11 mouse cellular contexts compared by ENCODE assay signal in the genomic region with DNA sequence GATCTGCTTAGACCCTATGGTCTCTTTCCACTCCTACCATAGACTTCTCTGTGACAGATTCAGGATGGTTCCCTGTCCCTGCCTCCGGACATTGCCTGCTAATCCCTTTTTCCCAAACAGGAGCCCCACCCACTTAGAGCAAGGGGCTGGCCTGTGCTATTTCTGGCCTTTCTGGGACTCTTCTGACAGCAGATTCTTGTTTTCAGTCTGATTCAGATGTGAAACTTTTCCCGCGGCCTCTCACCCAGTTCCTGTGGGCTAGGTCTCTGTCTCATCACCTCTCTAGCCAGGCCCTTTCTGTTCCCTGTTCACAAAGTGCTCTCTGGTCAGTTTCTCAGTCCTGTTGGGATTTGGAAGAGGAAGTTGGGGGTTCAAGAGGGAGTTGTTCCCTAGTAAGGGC. TPM values are rescaled to one million over a fixed set of nuclear protein-coding genes. Genes with fewer than 3 reads are reported as not detected.
DNase-seq lines count a peak whose midpoint lies in the region; ATAC-seq and TF ChIP-seq lines count a peak whose summit lies in the region.
"Had no signal": no experiment of that assay in that cellular context is flagged by ENCODE, and none has a peak within 500 bp of the region (broad histone marks: within the 10 kb centered on the region; RNA-seq: fewer than 3 reads in every experiment).

No protein-coding gene starts in this region.

- dilution Hi-C loops in CH12.LX (cut with MboI; ENCODE audit: extremely low pct_ligation_motif_present, extremely low pct_unique_long_range_greater_than_20kb, low sequenced_read_pairs): no loop called here

- peak; percentile 58; the same call in 1 of the 2 replicates for TF ChIP-seq EP300 in CH12.LX (IDR thresholded peaks at IDR 0.05; ENCODE audit: low read length)
- TF ChIP-seq EP300 in lung, postnatal 0 days (IDR thresholded peaks at IDR 0.05): no peak

- no peak overlapping the region for H3K27ac ChIP-seq in CH12.LX (ENCODE audit: insufficient read depth, low read depth)
- H3K27ac ChIP-seq in heart, embryonic 13.5 days (replicated peaks): peak overlapping the region; percentile 65
- no peak overlapping the region for H3K27ac ChIP-seq in lung, postnatal 0 days (ENCODE audit: low read length)

- H3K36me3 ChIP-seq in CH12.LX (replicated peaks in 1 of 2; ENCODE audit: control insufficient read depth in 1 of 2, insufficient read depth in 1 of 2, low read length in 1 of 2): peaks cover 14 to 77% of the 10 kb centered on the region in 2 experiments
- H3K36me3 ChIP-seq in heart, embryonic 13.5 days: no peaks in the 10 kb centered on the region
- no peaks in the 10 kb centered on the region for H3K36me3 ChIP-seq in lung, postnatal 0 days (ENCODE audit: insufficient read depth, low read length)

- peaks cover 20 to 62% of the 10 kb centered on the region in 2 experiments for H3K4me1 ChIP-seq in CH12.LX (ENCODE audit: control insufficient read depth in 1 of 2, insufficient read depth in 2 of 2)
- peaks cover 29% of the 10 kb centered on the region for H3K4me1 ChIP-seq in heart, embryonic 13.5 days
- H3K4me1 ChIP-seq in lung, postnatal 0 days (ENCODE audit: insufficient read depth, low read depth, low read length): 0 out of 2 replicates have a peak, but pooled peaks cover 4% of the 10 kb centered on the region

- in situ Hi-C loops in CH12.LX (cut with MboI; ENCODE audit: low pct_ligation_motif_present, low pct_unique_long_range_greater_than_20kb, low sequenced_read_pairs): no loop called here

- WGBS in heart, embryonic 13.5 days: 16% methylated on average over 3 of the region's 3 CpGs
- 35% methylated on average over 3 of the region's 3 CpGs for WGBS in lung, postnatal 0 days

- no peaks in the 10 kb centered on the region; the same call in 1 of the 2 replicates for H3K79me2 ChIP-seq in CH12.LX (replicated peaks; ENCODE audit: control insufficient read depth, extremely low read depth, insufficient read depth, poor library complexity, severe bottlenecking)

- H3K9me3 ChIP-seq in CH12.LX (replicated peaks; ENCODE audit: low read length): no peaks in the 10 kb centered on the region
- H3K9me3 ChIP-seq in heart, embryonic 13.5 days: no peaks in the 10 kb centered on the region
- no peaks in the 10 kb centered on the region for H3K9me3 ChIP-seq in lung, postnatal 0 days (ENCODE audit: low read length)

- no peaks in the 10 kb centered on the region for H3K27me3 ChIP-seq in CH12.LX (replicated peaks)
- 0 out of 2 replicates have a peak, but pooled peaks cover 9% of the 10 kb centered on the region for H3K27me3 ChIP-seq in heart, embryonic 13.5 days (replicated peaks)
- no peaks in the 10 kb centered on the region for H3K27me3 ChIP-seq in lung, postnatal 0 days (replicated peaks; ENCODE audit: insufficient read depth, low read length)

- no peak for TF ChIP-seq RAD21 in CH12.LX (IDR thresholded peaks at IDR 0.05; ENCODE audit: low read depth, low read length)

- no peak for ATAC-seq in heart, embryonic 13.5 days (ENCODE audit: extremely low read depth, insufficient number of reproducible peaks, low FRiP score, low TSS enrichment)
- 0 out of 2 replicates have a peak, but pooled peaks have one; percentile 5 for ATAC-seq in lung, postnatal 0 days
- ATAC-seq in CD4-positive, CD25-positive, alpha-beta regulatory T cell, adult 4 months: no peak

- no peak overlapping the region for H3K4me3 ChIP-seq in CH12.LX (replicated peaks in 1 of 3; ENCODE audit: low read depth in 2 of 3, low read length in 2 of 3, poor library complexity in 1 of 3)
- peak overlapping the region; percentile 47 for H3K4me3 ChIP-seq in heart, embryonic 13.5 days
- no peak overlapping the region for H3K4me3 ChIP-seq in lung, postnatal 0 days (ENCODE audit: low read depth, low read length)
- H3K4me3 ChIP-seq: erythroblast, embryonic 14.5 days had no signal

- H3K4me2 ChIP-seq in CH12.LX (ENCODE audit: insufficient read depth, low read depth, poor library complexity, severe bottlenecking): peak overlapping the region; percentile 42; the same call in 1 of the 2 replicates
- H3K4me2 ChIP-seq in heart, embryonic 13.5 days: peak overlapping the region; percentile 74
- H3K4me2 ChIP-seq in lung, postnatal 0 days (replicated peaks; ENCODE audit: low read depth, low read length): no peak overlapping the region

- no peak for TF ChIP-seq CTCF in CH12.LX (conservative IDR thresholded peaks at IDR 0.05 in 1 of 2, IDR thresholded peaks at IDR 0.05 in 1 of 2; ENCODE audit: low read depth in 2 of 2, low read length in 2 of 2)
- TF ChIP-seq CTCF in lung, postnatal 0 days (IDR thresholded peaks at IDR 0.05): no peak

- H3K9ac ChIP-seq in CH12.LX (ENCODE audit: insufficient read depth, low read depth): no peak overlapping the region
- H3K9ac ChIP-seq in heart, embryonic 13.5 days: peak overlapping the region; percentile 65
- H3K9ac ChIP-seq in lung, postnatal 0 days (replicated peaks; ENCODE audit: low read depth): no peak overlapping the region

- DNase-seq in CH12.LX (ENCODE audit: extremely low read depth) (peak; percentile 38), adipocyte (ENCODE audit: low spot score) (peak; percentile 67)
- DNase-seq in lung, postnatal 0 days (ENCODE audit: low spot score): peak; percentile 16
- DNase-seq in right cerebral cortex, adult 18-20 months: no peak
- DNase-seq in cerebellum, adult 9-10 months: no peak
- no peak for DNase-seq in thymus, postnatal 14 days
- DNase-seq: thymus, adult 18-20 months had no signal

- TF ChIP-seq POLR2A in CH12.LX (IDR thresholded peaks at IDR 0.05; ENCODE audit: low read depth, low read length): no peak

TF ChIP-seq in CH12.LX, 34 proteins besides CTCF, POLR2A, EP300 and RAD21 (continues in another document):
- no peak for TF ChIP-seq TBP (conservative IDR thresholded peaks at IDR 0.05; ENCODE audit: low read depth, low read length)
- no peak for TF ChIP-seq ZNF384 (IDR thresholded peaks at IDR 0.05; ENCODE audit: low read depth, low read length)
- TF ChIP-seq BHLHE40 (IDR thresholded peaks at IDR 0.05; ENCODE audit: low read depth, low read length): no peak
- TF ChIP-seq ETS1 (conservative IDR thresholded peaks at IDR 0.05; ENCODE audit: low read depth, low read length): no peak; the same call in 1 of the 2 replicates
- TF ChIP-seq ELF1 (IDR thresholded peaks at IDR 0.05; ENCODE audit: low read depth, low read length): 0 out of 2 replicates have a peak, but pooled peaks have one; percentile 7
- TF ChIP-seq RCOR1 (conservative IDR thresholded peaks at IDR 0.05; ENCODE audit: low read depth, low read length): no peak
- no peak for TF ChIP-seq ZC3H11A (IDR thresholded peaks at IDR 0.05; ENCODE audit: low read depth, low read length)
- TF ChIP-seq USF2 (conservative IDR thresholded peaks at IDR 0.05; ENCODE audit: low read depth, low read length): no peak
- no peak for TF ChIP-seq PAX5 (IDR thresholded peaks at IDR 0.05; ENCODE audit: low read length)
- TF ChIP-seq UBTF (IDR thresholded peaks at IDR 0.05; ENCODE audit: low read depth, low read length): no peak
- no peak for TF ChIP-seq SMC3 (IDR thresholded peaks at IDR 0.05; ENCODE audit: low read depth, low read length)
- TF ChIP-seq SIN3A (IDR thresholded peaks at IDR 0.05; ENCODE audit: low read length): no peak
- TF ChIP-seq GABPA (IDR thresholded peaks at IDR 0.05; ENCODE audit: insufficient replicate concordance, low read depth, low read length): no peak
- TF ChIP-seq IRF4 (IDR thresholded peaks at IDR 0.05; ENCODE audit: low read depth, low read length): peak; percentile 86
- no peak for TF ChIP-seq MAFK (IDR thresholded peaks at IDR 0.05; ENCODE audit: insufficient replicate concordance, low read length)
- no peak for TF ChIP-seq KAT2A (IDR thresholded peaks at IDR 0.05; ENCODE audit: insufficient replicate concordance, low read length)
- no peak for TF ChIP-seq ZMIZ1 (IDR thresholded peaks at IDR 0.05; ENCODE audit: low read depth, low read length)
- TF ChIP-seq TCF12 (IDR thresholded peaks at IDR 0.05; ENCODE audit: low read depth, low read length): no peak
- TF ChIP-seq MXI1 (IDR thresholded peaks at IDR 0.05; ENCODE audit: low read depth, low read length): no peak
- no peak for TF ChIP-seq HCFC1 (IDR thresholded peaks at IDR 0.05; ENCODE audit: low read depth, low read length)
- 0 out of 2 replicates have a peak, but pooled peaks have one; percentile 41 for TF ChIP-seq MAZ (IDR thresholded peaks at IDR 0.05; ENCODE audit: low read depth, low read length)
- no peak for TF ChIP-seq NELFE (IDR thresholded peaks at IDR 0.05; ENCODE audit: low read depth, low read length)
- no peak for TF ChIP-seq JUN (IDR thresholded peaks at IDR 0.05; ENCODE audit: insufficient read depth, low read depth, low read length)
- TF ChIP-seq MEF2A (IDR thresholded peaks at IDR 0.05; ENCODE audit: borderline replicate concordance, low read depth, low read length): peak; percentile 94
- TF ChIP-seq POLR2AphosphoS2 (IDR thresholded peaks at IDR 0.05; ENCODE audit: low read depth, low read length): no peak

RNA-seq across cellular contexts. Expression of a gene that starts 12.1 kb away (rescaled TPM):
- total RNA-seq in CH12.LX (2012; rRNA removed) (15.0 and 16.3 TPM in 2 replicates), CH12.LX (2014; rRNA removed) (14.2 and 19.2 TPM in 2 replicates)
- 31.9 and 36.7 TPM in 2 replicates for polyA plus RNA-seq in CH12.LX (2012; ENCODE audit: insufficient read length, low read depth)
- 2.7 and 4.2 TPM in 2 replicates for polyA plus RNA-seq in heart, embryonic 13.5 days (2015; fragmentation: Nextera tagmentation; extraction: Ambion mirVana)
- polyA plus RNA-seq in lung, postnatal 0 days (2015; fragmentation: Nextera tagmentation; extraction: Ambion mirVana): 2.1 and 2.2 TPM in 2 replicates
- 1 to 10 TPM; 2.6 to 3.8 TPM for polyA plus RNA-seq in CD4-positive, CD25-positive, alpha-beta regulatory T cell, adult 4 months (2017; shearing (Covaris generic))

RNA-seq across cellular contexts. Expression of a gene that starts 22.9 kb away (rescaled TPM):
- total RNA-seq in CH12.LX (2012; rRNA removed) (0.21 TPM in 1 of 2 replicates, not detected in the other), CH12.LX (2014; rRNA removed) (not detected in 2 replicates)
- polyA plus RNA-seq in CH12.LX (2012; ENCODE audit: insufficient read length, low read depth): 0.59 and 1.1 TPM in 2 replicates
- polyA plus RNA-seq in heart, embryonic 13.5 days (2015; fragmentation: Nextera tagmentation; extraction: Ambion mirVana): 77.8 and 86.8 TPM in 2 replicates
- polyA plus RNA-seq in lung, postnatal 0 days (2015; fragmentation: Nextera tagmentation; extraction: Ambion mirVana): 5.7 and 7.0 TPM in 2 replicates
- polyA plus RNA-seq in CD4-positive, CD25-positive, alpha-beta regulatory T cell, adult 4 months (2017; shearing (Covaris generic)): not detected
- polyA plus RNA-seq: erythroblast, embryonic 14.5 days had no signal

RNA-seq across cellular contexts. Expression of a gene that starts 50.0 kb away (rescaled TPM):
- not detected in 2 replicates for total RNA-seq in CH12.LX (2012; rRNA removed)
- total RNA-seq in CH12.LX (2014; rRNA removed): not detected in 2 replicates
- not detected in 2 replicates for polyA plus RNA-seq in CH12.LX (2012; ENCODE audit: insufficient read length, low read depth)
- polyA plus RNA-seq in heart, embryonic 13.5 days (2015; fragmentation: Nextera tagmentation; extraction: Ambion mirVana): not detected in 2 replicates
- polyA plus RNA-seq in lung, postnatal 0 days (2015; fragmentation: Nextera tagmentation; extraction: Ambion mirVana): 17.9 TPM in 1 of 2 replicates, not detected in the other
- not detected for polyA plus RNA-seq in CD4-positive, CD25-positive, alpha-beta regulatory T cell, adult 4 months (2017; shearing (Covaris generic))
- polyA plus RNA-seq: erythroblast, embryonic 14.5 days; lung, embryonic 16.5 days had no signal

Comparison
In these comparisons a context has a peak if more than half of its experiments do, and no peak if none do; other contexts are left out.
1. DNase-seq: peak in CH12.LX (single experiment), adipocyte (single experiment) and lung, postnatal 0 days (single experiment); none in right cerebral cortex, adult 18-20 months (single experiment), cerebellum, adult 9-10 months (single experiment) and thymus, postnatal 14 days (single experiment).